Mouse (Mus musculus) hindbrain, embryonic 15.5 days (tissue): ENCODE measurements around the gene Gtf2h3. TPM values are rescaled to one million over a fixed set of nuclear protein-coding genes. Genes with fewer than 3 reads are reported as not detected.

Source experiments
- ATAC-seq: fragments of 200-750 bp; cut with Nextera tagmentation; 2 replicates; pipeline ENCODE4 v1.8.0; 2017; ENCODE audit warnings: low read depth, moderate number of reproducible peaks, moderate TSS enrichment; ENCODE audit not compliant: low FRiP score
- H3K27ac ChIP-seq: fragments of 300-500 bp; sonication (generic); replicated peaks from 2 replicates; pipeline ENCODE4 v1.5.1; 2015; ENCODE audit warnings: mild to moderate bottlenecking, inconsistent platforms
- H3K27me3 ChIP-seq: fragments of 300-500 bp; sonication (generic); 2 replicates; pipeline ENCODE4 v1.6.1; 2015; ENCODE audit warnings: control low read depth, inconsistent platforms
- H3K36me3 ChIP-seq: fragments of 300-500 bp; sonication (generic); 2 replicates; pipeline ENCODE4 v1.6.1; 2015; ENCODE audit warnings: control low read depth, inconsistent platforms
- H3K4me1 ChIP-seq: fragments of 300-500 bp; sonication (generic); replicated peaks from 2 replicates; pipeline ENCODE4 v1.6.1; 2015; ENCODE audit warnings: control low read depth, inconsistent platforms
- H3K4me2 ChIP-seq: fragments of 300-500 bp; sonication (generic); 2 replicates; pipeline ENCODE4 v1.6.1; 2015; ENCODE audit warnings: moderate library complexity, mild to moderate bottlenecking, inconsistent platforms
- H3K4me3 ChIP-seq: fragments of 300-500 bp; sonication (generic); 2 replicates; pipeline ENCODE4 v1.5.1; 2015; ENCODE audit warnings: mild to moderate bottlenecking, inconsistent platforms
- H3K9ac ChIP-seq: fragments of 300-500 bp; sonication (generic); 2 replicates; pipeline ENCODE4 v1.6.1; 2015; ENCODE audit warnings: inconsistent platforms
- H3K9me3 ChIP-seq: fragments of 300-500 bp; sonication (generic); 2 replicates; pipeline ENCODE4 v1.6.1; 2016; ENCODE audit warnings: control low read depth, inconsistent platforms
- WGBS: fragments of 180-500 bp; shearing (Covaris S2); methylation state at CpG from one replicate; pipeline ENCODE4 v1.1.7; 2015; 5-methylcytosine and 5-hydroxymethylcytosine counted together
- polyA plus RNA-seq: library from polyadenylated mRNA; unstranded; fragments of >200 nt; fragmentation: Nextera tagmentation; extraction: Ambion mirVana; gene quantifications from 2 replicates; pipeline ENCODE4 v1.2.1, GENCODE M21; 2015

Gene Gtf2h3
- polyA plus RNA-seq: 43.8 and 45.3 TPM in 2 replicates

DNA sequence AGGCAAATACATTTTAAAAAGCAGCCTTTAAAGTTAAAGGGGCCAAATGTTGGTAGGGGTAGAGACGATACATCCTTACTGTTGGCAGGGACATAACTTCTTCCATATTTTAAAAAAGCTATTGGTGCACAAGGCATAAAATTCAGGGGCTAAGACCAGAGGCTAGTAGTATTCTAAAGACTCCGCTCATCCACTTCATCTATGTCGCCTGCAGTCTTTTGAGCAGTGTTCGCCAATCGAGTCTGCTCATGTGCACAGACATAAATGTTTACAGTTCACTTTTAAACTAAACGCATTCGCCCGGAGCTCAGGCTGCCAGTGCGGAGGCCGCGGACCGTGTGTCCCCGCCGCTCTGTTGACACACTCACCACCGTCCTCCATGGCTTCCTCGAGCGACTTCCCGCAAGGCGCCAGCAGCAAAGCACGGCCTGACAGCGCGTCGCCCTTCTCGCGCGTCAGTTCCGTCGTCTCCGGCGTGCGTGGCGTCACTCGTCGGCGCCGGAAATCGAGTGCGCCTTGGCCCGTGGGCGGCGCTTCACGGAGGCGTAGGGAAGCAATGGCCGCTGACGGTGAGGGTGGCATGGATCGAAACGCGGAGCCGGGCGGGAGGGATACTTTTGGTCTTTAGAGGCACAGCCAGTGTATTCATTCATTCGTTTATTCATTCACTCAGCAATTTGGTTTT is at the start of gene Gtf2h3, which contains the start of gene Eif2b1:
Gene Gtf2h3, plus strand, starts transcription at position 508 of the 685 bp plus-strand sequence.
Gene Eif2b1, minus strand, starts transcription at position 499 of the 685 bp plus-strand sequence.
- peak within 1 kb of the TSS; percentile 36 for H3K27ac ChIP-seq
- no peaks in the 10 kb centered on the region for H3K27me3 ChIP-seq
- peak within 1 kb of the TSS; percentile 68 for H3K9ac ChIP-seq
- H3K36me3 ChIP-seq: peaks cover 25% of the 10 kb centered on the region; the same call in 1 of the 2 replicates
- no peaks in the 10 kb centered on the region for H3K9me3 ChIP-seq
- peaks cover 26% of the 10 kb centered on the region for H3K4me1 ChIP-seq
- peak within 1 kb of the TSS; percentile 66 for H3K4me3 ChIP-seq
- peak within 1 kb of the TSS; percentile 82 for H3K4me2 ChIP-seq
- ATAC-seq: peak; percentile 93
- WGBS: under 1% methylated on average over 51 of the region's 51 CpGs

DNA sequence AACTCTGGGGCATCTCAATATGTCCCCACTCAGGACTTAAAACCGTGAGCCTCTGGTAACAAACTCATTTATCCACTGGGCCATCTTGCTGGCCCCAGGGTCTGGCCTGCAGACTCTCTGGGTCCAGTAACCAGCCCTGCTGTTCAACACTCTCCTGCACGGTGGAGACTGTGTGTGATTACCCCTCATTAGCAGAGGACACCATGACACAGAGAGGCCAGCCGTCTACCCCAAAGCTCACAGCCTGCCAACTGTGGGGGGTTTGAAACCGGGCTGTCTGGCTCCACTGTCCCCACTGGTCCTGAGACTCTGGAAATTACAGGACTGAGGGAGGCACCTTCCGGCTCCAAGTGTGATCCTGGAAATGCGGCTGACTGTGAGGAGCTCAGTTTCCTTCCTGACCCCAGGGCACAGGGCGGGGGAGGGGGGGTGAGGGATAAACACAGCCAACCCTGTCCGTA is 49.7 kb upstream of the Gtf2h3 start:
- Histone ChIP-seq H3K9ac (peak overlapping the region; percentile 23), H3K4me2 (peak overlapping the region; percentile 67), H3K4me1 (peaks cover 37% of the 10 kb centered on the region), H3K36me3 (no peaks in the 10 kb centered on the region), H3K27me3 (no peaks in the 10 kb centered on the region), H3K4me3 (peak overlapping the region; percentile 70), H3K9me3 (no peaks in the 10 kb centered on the region), H3K27ac (peak overlapping the region; percentile 40; the same call in 1 of the 2 replicates)
- no peak for ATAC-seq
- WGBS: 33% methylated on average over 8 of the region's 8 CpGs

DNA sequence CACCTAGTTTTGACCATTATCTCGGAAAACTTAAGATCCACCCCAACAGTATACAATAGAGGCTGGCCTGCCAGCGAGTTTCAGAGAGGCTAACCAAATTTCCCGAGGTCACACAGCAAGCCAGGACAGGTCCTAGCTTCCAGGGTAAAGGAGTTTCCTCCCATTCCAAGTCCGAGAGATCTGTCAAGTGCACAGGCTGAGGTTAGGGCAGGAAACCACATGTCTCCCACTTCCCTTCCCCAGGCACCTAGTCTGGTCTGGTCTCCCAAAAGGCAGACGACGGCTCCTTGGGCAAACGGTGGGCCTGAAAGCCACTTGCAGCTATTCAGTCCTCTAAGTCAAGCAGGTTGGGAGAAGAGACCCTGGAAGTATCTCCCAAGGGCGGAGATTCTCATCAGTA is 49.2 kb upstream of the Gtf2h3 start:
- H3K4me3 ChIP-seq: peak overlapping the region; percentile 70
- peak overlapping the region; percentile 40; the same call in 1 of the 2 replicates for H3K27ac ChIP-seq
- ATAC-seq: no peak
- no peaks in the 10 kb centered on the region for H3K27me3 ChIP-seq
- 64% methylated on average over 8 of the region's 8 CpGs for WGBS
- peaks cover 37% of the 10 kb centered on the region for H3K4me1 ChIP-seq
- H3K9me3 ChIP-seq: no peaks in the 10 kb centered on the region
- H3K4me2 ChIP-seq: peak overlapping the region; percentile 67
- H3K9ac ChIP-seq: no peak overlapping the region
- no peaks in the 10 kb centered on the region for H3K36me3 ChIP-seq

DNA sequence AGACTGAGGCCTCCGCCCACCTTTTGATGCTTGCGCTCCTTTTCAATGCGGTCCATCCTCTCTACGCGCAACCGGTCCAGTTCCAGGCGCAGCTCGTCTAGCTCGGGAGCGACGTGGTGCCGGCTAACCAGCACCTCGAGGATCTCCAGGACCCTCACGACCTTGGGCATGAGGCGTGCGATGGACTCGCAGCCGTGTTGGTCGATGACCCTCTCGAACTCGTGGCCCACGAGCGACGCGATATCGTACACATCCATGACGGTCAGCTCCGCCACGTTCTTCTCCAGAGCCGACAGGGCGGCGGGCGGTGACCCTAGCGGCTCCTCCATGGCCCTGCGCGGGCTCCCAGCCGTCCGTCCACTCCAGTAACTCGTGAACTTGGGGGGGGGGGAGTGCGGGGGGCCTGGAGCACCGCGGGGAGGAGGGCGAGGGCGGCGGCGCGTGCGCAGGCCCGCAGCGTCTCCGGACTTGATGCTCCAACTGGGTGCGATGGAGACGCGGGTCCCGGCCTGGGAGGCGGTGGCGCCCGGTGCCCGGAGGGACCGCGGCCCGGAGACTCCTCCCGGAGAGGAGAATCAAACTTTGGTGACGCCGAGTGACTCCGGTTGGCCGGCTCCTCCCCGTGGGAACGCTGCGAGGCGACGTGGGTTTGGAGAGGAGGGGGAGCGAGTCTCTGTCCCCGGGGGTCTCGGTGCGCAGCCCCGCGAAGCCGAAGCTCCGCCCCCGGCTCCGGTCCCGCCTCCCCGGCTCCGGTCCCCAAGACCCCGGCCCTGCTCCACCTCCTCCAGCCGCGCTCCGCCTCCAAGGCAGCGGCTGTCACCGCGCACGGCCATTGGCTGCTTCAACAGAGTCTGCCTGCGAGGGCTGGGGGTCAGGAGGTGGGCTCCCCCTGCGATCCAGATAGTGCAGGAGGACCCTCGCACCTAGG is 48.0 kb upstream of the Gtf2h3 start, which contains the start of gene Rilpl1:
Gene Rilpl1, minus strand, starts transcription at position 737 of the 928 bp plus-strand sequence.
- Histone ChIP-seq H3K9ac (peak within 1 kb of the TSS; percentile 62), H3K27ac (peak within 1 kb of the TSS; percentile 80), H3K36me3 (no peaks in the 10 kb centered on the region), H3K4me1 (peaks cover 37% of the 10 kb centered on the region), H3K4me3 (peak within 1 kb of the TSS; percentile 70), H3K4me2 (peak within 1 kb of the TSS; percentile 67), H3K9me3 (no peaks in the 10 kb centered on the region), H3K27me3 (no peaks in the 10 kb centered on the region)
- peak; percentile 92 for ATAC-seq
- WGBS: under 1% methylated on average over 77 of the region's 96 CpGs

GRCm38 (mm10) chr5:124531583-124531930 is 47.4 kb upstream of the Gtf2h3 start:
- H3K9me3 ChIP-seq: no peaks in the 10 kb centered on the region
- ATAC-seq: no peak
- peak overlapping the region; percentile 80 for H3K27ac ChIP-seq
- H3K9ac ChIP-seq: peak overlapping the region; percentile 62
- H3K36me3 ChIP-seq: no peaks in the 10 kb centered on the region
- peaks cover 37% of the 10 kb centered on the region for H3K4me1 ChIP-seq
- peak overlapping the region; percentile 70 for H3K4me3 ChIP-seq
- WGBS: 11% methylated on average over 14 of the region's 14 CpGs
- peak overlapping the region; percentile 67 for H3K4me2 ChIP-seq
- H3K27me3 ChIP-seq: no peaks in the 10 kb centered on the region

- Histone ChIP-seq H3K36me3 (no peaks in the 10 kb centered on the region), H3K9me3 (no peaks in the 10 kb centered on the region), H3K4me1 (peaks cover 37% of the 10 kb centered on the region), H3K4me3 (no peak overlapping the region), H3K4me2 (no peak overlapping the region), H3K9ac (no peak overlapping the region), H3K27me3 (no peaks in the 10 kb centered on the region), H3K27ac (no peak overlapping the region)
- ATAC-seq: no peak
- 34% methylated on average over 7 of the region's 7 CpGs for WGBS
Measured at GRCm38 (mm10) chr5:124532451-124532850, 46.5 kb upstream of the Gtf2h3 start.

- no peaks in the 10 kb centered on the region for H3K9me3 ChIP-seq
- no peak overlapping the region for H3K4me3 ChIP-seq
- H3K4me1 ChIP-seq: peaks cover 17% of the 10 kb centered on the region
- no peak overlapping the region for H3K4me2 ChIP-seq
- WGBS: 75% methylated on average over 5 of the region's 5 CpGs
- H3K27ac ChIP-seq: no peak overlapping the region
- no peak for ATAC-seq
- no peak overlapping the region for H3K9ac ChIP-seq
- H3K36me3 ChIP-seq: no peaks in the 10 kb centered on the region
- no peaks in the 10 kb centered on the region for H3K27me3 ChIP-seq
Measured at GRCm38 (mm10) chr5:124535016-124535415, 43.9 kb upstream of the Gtf2h3 start.

- Histone ChIP-seq H3K4me1 (peaks cover 13% of the 10 kb centered on the region), H3K9me3 (no peaks in the 10 kb centered on the region), H3K4me2 (peak overlapping the region; percentile 39), H3K9ac (no peak overlapping the region; the same call in 1 of the 2 replicates), H3K27me3 (no peaks in the 10 kb centered on the region), H3K27ac (no peak overlapping the region), H3K36me3 (no peaks in the 10 kb centered on the region), H3K4me3 (0 out of 2 replicates have a peak overlapping the region, but pooled peaks have one; percentile 0)
- WGBS: 12% methylated on average over 15 of the region's 17 CpGs
- no peak for ATAC-seq
Measured at GRCm38 (mm10) chr5:124536776-124537175, 42.2 kb upstream of the Gtf2h3 start.

- H3K27me3 ChIP-seq: no peaks in the 10 kb centered on the region
- H3K4me3 ChIP-seq: no peak overlapping the region
- peaks cover 16% of the 10 kb centered on the region for H3K4me1 ChIP-seq
- H3K36me3 ChIP-seq: peaks cover 6% of the 10 kb centered on the region; the same call in 1 of the 2 replicates
- no peak overlapping the region for H3K9ac ChIP-seq
- no peaks in the 10 kb centered on the region for H3K9me3 ChIP-seq
- H3K27ac ChIP-seq: no peak overlapping the region
- ATAC-seq: no peak
- WGBS: 80% methylated on average over 16 of the region's 16 CpGs
- H3K4me2 ChIP-seq: no peak overlapping the region
Measured at GRCm38 (mm10) chr5:124538813-124539792, 39.8 kb upstream of the Gtf2h3 start.

DNA sequence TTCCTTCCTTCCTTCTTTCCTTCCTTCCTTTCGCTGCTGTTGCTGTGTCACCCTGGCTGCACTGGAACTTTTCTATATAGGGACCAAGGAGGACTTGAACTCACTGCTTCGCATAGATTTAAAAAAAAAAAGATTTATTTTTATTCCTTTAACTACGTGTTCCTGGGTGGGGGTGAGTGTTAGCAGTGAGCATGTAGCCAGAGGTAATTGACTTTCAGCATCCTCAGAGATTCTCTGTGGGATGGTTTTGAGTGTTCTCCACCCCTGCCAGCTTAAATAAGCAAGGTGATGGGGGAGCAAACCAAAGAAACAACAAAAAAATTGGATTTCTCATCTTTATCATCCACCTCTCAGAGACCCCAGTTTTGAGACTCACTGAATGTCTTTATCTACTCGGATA is 39.0 kb upstream of the Gtf2h3 start:
- peak overlapping the region; percentile 97 for H3K4me3 ChIP-seq
- peak overlapping the region; percentile 47 for H3K4me2 ChIP-seq
- no peaks in the 10 kb centered on the region for H3K9me3 ChIP-seq
- H3K27ac ChIP-seq: peak overlapping the region; percentile 78
- H3K36me3 ChIP-seq: peaks cover 12% of the 10 kb centered on the region; the same call in 1 of the 2 replicates
- no peak for ATAC-seq
- 0 out of 2 replicates have a peak overlapping the region, but pooled peaks have one; percentile 33 for H3K9ac ChIP-seq
- H3K4me1 ChIP-seq: peaks cover 16% of the 10 kb centered on the region
- 78% methylated on average over 4 of the region's 4 CpGs for WGBS
- H3K27me3 ChIP-seq: no peaks in the 10 kb centered on the region

- H3K27me3 ChIP-seq: no peaks in the 10 kb centered on the region
- H3K4me1 ChIP-seq: peaks cover 16% of the 10 kb centered on the region
- 0% methylated on average over 32 of the region's 35 CpGs for WGBS
- peak within 1 kb of the TSS; percentile 77 for H3K9ac ChIP-seq
- peak within 1 kb of the TSS; percentile 92 for H3K4me2 ChIP-seq
- H3K4me3 ChIP-seq: peak within 1 kb of the TSS; percentile 97
- H3K27ac ChIP-seq: peak within 1 kb of the TSS; percentile 78
- peaks cover 16% of the 10 kb centered on the region for H3K36me3 ChIP-seq
- peak; percentile 95 for ATAC-seq
- H3K9me3 ChIP-seq: no peaks in the 10 kb centered on the region
Measured at GRCm38 (mm10) chr5:124540383-124540786, 38.6 kb upstream of the Gtf2h3 start, which contains the start of gene Tmed2. Gene Tmed2 (plus strand): TSS chr5:124540695.
